Mouse (Mus musculus) myocyte (in vitro differentiated cells): ENCODE measurements around the gene Shroom3. TPM values are rescaled to one million over a fixed set of nuclear protein-coding genes. Genes with fewer than 3 reads are reported as not detected.

Experiments used
- H3K27me3 ChIP-seq: one replicate; pipeline ENCODE4 v1.6.1; 2011; ENCODE audit not compliant: control insufficient read depth, insufficient read depth, insufficient read length
- H3K36me3 ChIP-seq: one replicate; pipeline ENCODE4 v1.6.1; 2011; ENCODE audit not compliant: control insufficient read depth, insufficient read depth
- H3K4me2 ChIP-seq: one replicate; pipeline ENCODE4 v1.6.1; 2011; ENCODE audit warnings: low read depth, control low read depth
- H3K4me3 ChIP-seq: one replicate; pipeline ENCODE4 v1.5.1; 2011; ENCODE audit warnings: mild to moderate bottlenecking, control low read depth, moderate library complexity
- H3K79me2 ChIP-seq: one replicate; pipeline ENCODE4 v1.6.1; 2011; ENCODE audit not compliant: control insufficient read depth, insufficient read depth
- H3ac ChIP-seq: one replicate; pipeline ENCODE4 v1.6.1; 2011; ENCODE audit not compliant: control insufficient read depth, insufficient read length
- CEBPB ChIP-seq: IDR thresholded peaks from 2 replicates; pipeline ENCODE4 v1.6.1; 2011; ENCODE audit warnings: mild to moderate bottlenecking, moderate library complexity; ENCODE audit not compliant: poor library complexity, insufficient read depth, severe bottlenecking
- E2F4 ChIP-seq: IDR thresholded peaks from one replicate; pipeline ENCODE4 v1.6.1; 2011; ENCODE audit warnings: mild to moderate bottlenecking, control low read depth, moderate library complexity; ENCODE audit not compliant: insufficient read depth
- MAX ChIP-seq: IDR thresholded peaks from one replicate; pipeline ENCODE4 v1.6.1; 2011; ENCODE audit warnings: low read depth, mild to moderate bottlenecking, control low read depth
- MYOD1 ChIP-seq, 3 experiments: IDR thresholded peaks; one replicate each; pipeline ENCODE4 v1.6.1; 2011; ENCODE audit warnings: control low read depth in 2 of 3, low read depth in 2 of 3, mild to moderate bottlenecking in 2 of 3, moderate library complexity in 1 of 3; ENCODE audit not compliant: insufficient read length in 2 of 3, control insufficient read depth in 1 of 3
- MYOG ChIP-seq, 3 experiments: IDR thresholded peaks; one replicate each; pipeline ENCODE4 v1.6.1; 2011; ENCODE audit warnings: control low read depth in 2 of 3, low read depth in 2 of 3, mild to moderate bottlenecking in 2 of 3; ENCODE audit not compliant: insufficient read length in 2 of 3, control insufficient read depth in 1 of 3, insufficient read depth in 1 of 3
- POLR2A ChIP-seq: IDR thresholded peaks from one replicate; pipeline ENCODE4 v1.6.1; 2011; ENCODE audit warnings: low read depth, mild to moderate bottlenecking, control low read depth, moderate library complexity; ENCODE audit not compliant: insufficient read length
- POLR2AphosphoS2 ChIP-seq: IDR thresholded peaks from one replicate; pipeline ENCODE4 v1.6.1; 2011; ENCODE audit warnings: low read depth, control low read depth; ENCODE audit not compliant: insufficient read length
- REST ChIP-seq: IDR thresholded peaks from one replicate; pipeline ENCODE4 v1.6.1; 2011; ENCODE audit warnings: mild to moderate bottlenecking, control low read depth, moderate library complexity; ENCODE audit not compliant: insufficient read depth, insufficient read length
- SRF ChIP-seq: IDR thresholded peaks from one replicate; pipeline ENCODE4 v1.6.1; 2011; ENCODE audit warnings: low read depth; ENCODE audit not compliant: control insufficient read depth, insufficient read length
- TCF12 ChIP-seq: IDR thresholded peaks from one replicate; pipeline ENCODE4 v1.6.1; 2011; ENCODE audit warnings: mild to moderate bottlenecking, control low read depth; ENCODE audit not compliant: poor library complexity, insufficient read depth, severe bottlenecking
- TCF3 ChIP-seq: IDR thresholded peaks from one replicate; pipeline ENCODE4 v1.6.1; 2011; ENCODE audit warnings: low read depth, control low read depth; ENCODE audit not compliant: insufficient read length
- USF1 ChIP-seq: IDR thresholded peaks from one replicate; pipeline ENCODE4 v1.6.1; 2011; ENCODE audit warnings: low read depth, mild to moderate bottlenecking, control low read depth, moderate library complexity
- polyA plus RNA-seq: library from polyadenylated mRNA; unstranded; fragments of >200 nt; fragmentation: generic; extraction: Trizol; gene quantifications from one replicate; pipeline ENCODE4 v1.2.1, GENCODE M21; 2012; ENCODE audit warnings: missing spikeins

Shroom3 gene
- polyA plus RNA-seq, 1 experiment, result 7.1 TPM

- Histone ChIP-seq H3K27me3 (no peaks in the 10 kb centered on the region), H3K36me3 (no peaks in the 10 kb centered on the region), H3ac (no peak overlapping the region), H3K79me2 (no peaks in the 10 kb centered on the region), H3K4me2 (no peak overlapping the region), H3K4me3 (no peak overlapping the region)
- TF ChIP-seq SRF (no peak), MAX (no peak), TCF12 (no peak), USF1 (no peak), TCF3 (no peak), REST (no peak), POLR2AphosphoS2 (no peak), E2F4 (no peak)
Observed at GRCm38 (mm10) chr5:92937701-92938100, 254.5 kb downstream of the Shroom3 start.

GRCm38 (mm10) chr5:92939246-92939995 is 256.2 kb downstream of the Shroom3 start:
- TF ChIP-seq MAX (no peak), TCF12 (no peak), TCF3 (no peak), SRF (no peak), POLR2AphosphoS2 (no peak), CEBPB (no peak), POLR2A (no peak), MYOD1 (IDR thresholded peaks at IDR 0.05; ENCODE audit: control insufficient read depth in 1 of 3, insufficient read length in 2 of 3, low read depth in 2 of 3) (no peak), REST (no peak), E2F4 (no peak), MYOG (IDR thresholded peaks at IDR 0.05; ENCODE audit: control insufficient read depth in 1 of 3, insufficient read depth in 1 of 3, insufficient read length in 2 of 3, low read depth in 2 of 3) (no peak), USF1 (no peak)
- H3K79me2 ChIP-seq, result no peaks in the 10 kb centered on the region
- no peaks in the 10 kb centered on the region for H3K27me3 ChIP-seq
- H3K4me3 ChIP-seq, result no peak overlapping the region
- no peaks in the 10 kb centered on the region for H3K36me3 ChIP-seq
- H3ac ChIP-seq, result no peak overlapping the region
- no peak overlapping the region for H3K4me2 ChIP-seq

GRCm38 (mm10) chr5:92942166-92942565 is 258.9 kb downstream of the Shroom3 start:
- no peak overlapping the region for H3K4me2 ChIP-seq
- H3K36me3 ChIP-seq, result no peaks in the 10 kb centered on the region
- H3K79me2 ChIP-seq, result no peaks in the 10 kb centered on the region
- H3K27me3 ChIP-seq, result no peaks in the 10 kb centered on the region
- no peak for TF ChIP-seq TCF12
- TF ChIP-seq USF1, result no peak
- no peak for TF ChIP-seq MYOG (IDR thresholded peaks at IDR 0.05; ENCODE audit: control insufficient read depth in 1 of 3, insufficient read depth in 1 of 3, insufficient read length in 2 of 3, low read depth in 2 of 3)
- TF ChIP-seq TCF3, result no peak
- TF ChIP-seq MYOD1 (IDR thresholded peaks at IDR 0.05; ENCODE audit: control insufficient read depth in 1 of 3, insufficient read length in 2 of 3, low read depth in 2 of 3), result no peak
- TF ChIP-seq POLR2A, result no peak
- no peak for TF ChIP-seq CEBPB
- TF ChIP-seq REST, result no peak
- no peak overlapping the region for H3K4me3 ChIP-seq
- H3ac ChIP-seq, result no peak overlapping the region

- Histone ChIP-seq H3K4me2 (no peak overlapping the region), H3K27me3 (no peaks in the 10 kb centered on the region), H3K36me3 (no peaks in the 10 kb centered on the region), H3K4me3 (no peak overlapping the region), H3K79me2 (no peaks in the 10 kb centered on the region), H3ac (no peak overlapping the region)
- peak in 1 of 3 experiments; percentile 1 for TF ChIP-seq MYOG (IDR thresholded peaks at IDR 0.05; ENCODE audit: control insufficient read depth in 1 of 3, insufficient read depth in 1 of 3, insufficient read length in 2 of 3, low read depth in 2 of 3)
- TF ChIP-seq USF1, result no peak
Observed at GRCm38 (mm10) chr5:92942577-92942976, 259.3 kb downstream of the Shroom3 start.

GRCm38 (mm10) chr5:92944867-92945266 is 261.6 kb downstream of the Shroom3 start:
- no peaks in the 10 kb centered on the region for H3K27me3 ChIP-seq
- no peak overlapping the region for H3K4me2 ChIP-seq
- no peak overlapping the region for H3ac ChIP-seq
- H3K4me3 ChIP-seq, result no peak overlapping the region
- TF ChIP-seq POLR2A, result no peak
- no peak for TF ChIP-seq MYOD1 (IDR thresholded peaks at IDR 0.05; ENCODE audit: control insufficient read depth in 1 of 3, insufficient read length in 2 of 3, low read depth in 2 of 3)
- H3K36me3 ChIP-seq, result no peaks in the 10 kb centered on the region
- no peaks in the 10 kb centered on the region for H3K79me2 ChIP-seq
